Comparison of ENCODE assay signal across 36 mouse cellular contexts in genomic region chr6:86686971-86687370, GRCm38 (mm10). TPM values are rescaled to one million over a fixed set of nuclear protein-coding genes. Genes with fewer than 3 reads are reported as not detected.
"Had no signal": no experiment of that assay in that cellular context is flagged by ENCODE, and none has a peak within 500 bp of the region (broad histone marks: within the 10 kb centered on the region; RNA-seq: fewer than 3 reads in every experiment).

No protein-coding gene starts in this region.

- H3K4me3 ChIP-seq: heart, embryonic 10.5 days; heart, embryonic 12.5 days; heart, embryonic 13.5 days; heart, embryonic 15.5 days; hindbrain, embryonic 10.5 days; hindbrain, embryonic 12.5 days; hindbrain, embryonic 13.5 days; hindbrain, embryonic 15.5 days; intestine, embryonic 15.5 days; kidney, embryonic 15.5 days; layer of hippocampus, adult 2 months; left cerebral cortex, adult 2 months had no signal

- H3K9ac ChIP-seq: heart, embryonic 12.5 days; heart, embryonic 13.5 days; heart, embryonic 15.5 days; hindbrain, embryonic 12.5 days; hindbrain, embryonic 13.5 days; hindbrain, embryonic 14.5 days; hindbrain, embryonic 15.5 days; intestine, embryonic 15.5 days; kidney, embryonic 15.5 days had no signal

- H3K9me3 ChIP-seq: heart, embryonic 10.5 days; heart, embryonic 12.5 days; heart, embryonic 13.5 days; heart, embryonic 15.5 days; hindbrain, embryonic 10.5 days; hindbrain, embryonic 12.5 days; hindbrain, embryonic 13.5 days; hindbrain, embryonic 15.5 days; intestine, embryonic 15.5 days; kidney, embryonic 15.5 days had no signal

- DNase-seq: heart, postnatal 10 days; heart, postnatal 14 days; heart, postnatal 36 days; heart, postnatal 4 days; kidney, adult 11 months; kidney, adult 18-20 months; kidney, adult 2 months; kidney, adult 8-10 months; kidney, postnatal 10 days; kidney, postnatal 14 days; kidney, postnatal 25 days; kidney, postnatal 36 days; kidney, postnatal 4 days; layer of hippocampus, adult 9-11 months; layer of hippocampus, postnatal 36 days had no signal

- H3K27ac ChIP-seq: heart, embryonic 10.5 days; heart, embryonic 13.5 days; heart, embryonic 15.5 days; hindbrain, embryonic 10.5 days; hindbrain, embryonic 12.5 days; hindbrain, embryonic 13.5 days; hindbrain, embryonic 14.5 days; hindbrain, embryonic 15.5 days; hindbrain, postnatal 0 days; intestine, embryonic 15.5 days; kidney, embryonic 15.5 days; kidney, postnatal 0 days; layer of hippocampus, adult 2 months; left cerebral cortex, adult 2 months had no signal

- H3K27me3 ChIP-seq: heart, embryonic 12.5 days; heart, embryonic 13.5 days; heart, embryonic 15.5 days; hindbrain, embryonic 12.5 days; hindbrain, embryonic 13.5 days; hindbrain, embryonic 15.5 days; intestine, embryonic 15.5 days; kidney, embryonic 15.5 days had no signal

- H3K4me2 ChIP-seq: heart, embryonic 11.5 days; heart, embryonic 12.5 days; heart, embryonic 13.5 days; heart, embryonic 15.5 days; hindbrain, embryonic 12.5 days; hindbrain, embryonic 13.5 days; hindbrain, embryonic 14.5 days; hindbrain, embryonic 15.5 days; intestine, embryonic 15.5 days; kidney, embryonic 15.5 days had no signal

- ATAC-seq: hindbrain, embryonic 16.5 days; hindbrain, postnatal 0 days; inflammation-experienced regulatory T-cells, adult 6 months; intestine, embryonic 15.5 days; intestine, embryonic 16.5 days; intestine, postnatal 0 days had no signal

RNA-seq across cellular contexts. Expression of gene Asprv1, which starts 59.0 kb away (rescaled TPM):
- total RNA-seq: heart, postnatal 36 days had no signal
- polyA plus RNA-seq: heart, embryonic 11.5 days; heart, embryonic 14.5 days had no signal
